Mouse (Mus musculus) right cerebral cortex, postnatal 14 days (tissue): ENCODE results near the gene Batf.
"Not testable (repeated sequence)": the region's sequence is repeated elsewhere in the genome, so short reads cannot be mapped to it uniquely, and the experiment has no call there.

Experiments
- DNase-seq: peaks from one replicate; pipeline ENCODE4 v3.0.0; 2022

The Batf gene

GRCm38 (mm10) chr12:85686466-85687216 lies at the start of gene Batf:
Gene Batf (plus strand): TSS chr12:85686669.
- no peak for DNase-seq

GRCm38 (mm10) chr12:85637932-85638331 lies 48.5 kb upstream of the Batf start:
- no peak for DNase-seq

- DNase-seq, result no peak
These were observed 47.7 kb upstream of the Batf start for GRCm38 (mm10) chr12:85638541-85639325.

- DNase-seq, result peak; percentile 50
These were observed 47.0 kb upstream of the Batf start for GRCm38 (mm10) chr12:85639326-85640008.

- DNase-seq, result no peak
These were observed 45.5 kb upstream of the Batf start for GRCm38 (mm10) chr12:85640852-85641563.

GRCm38 (mm10) chr12:85641564-85641931 lies 44.9 kb upstream of the Batf start:
- DNase-seq, result no peak

GRCm38 (mm10) chr12:85643735-85644134 lies 42.7 kb upstream of the Batf start:
- no peak for DNase-seq

GRCm38 (mm10) chr12:85645664-85646063 lies 40.8 kb upstream of the Batf start:
- no peak for DNase-seq

- DNase-seq, result no peak
These were observed 39.1 kb upstream of the Batf start for GRCm38 (mm10) chr12:85647346-85647745.

GRCm38 (mm10) chr12:85647955-85648354 lies 38.5 kb upstream of the Batf start:
- DNase-seq, result no peak

- DNase-seq, result peak; percentile 52
These were observed 27.1 kb upstream of the Batf start for GRCm38 (mm10) chr12:85659319-85659718.

GRCm38 (mm10) chr12:85660855-85661254 lies 25.6 kb upstream of the Batf start:
- no peak for DNase-seq

GRCm38 (mm10) chr12:85662232-85662631 lies 24.2 kb upstream of the Batf start:
- not testable (repeated sequence) for DNase-seq

- DNase-seq, result peak; percentile 80
These were observed 23.6 kb upstream of the Batf start for GRCm38 (mm10) chr12:85662896-85663295.

GRCm38 (mm10) chr12:85666112-85666511 lies 20.4 kb upstream of the Batf start:
- no peak for DNase-seq

- DNase-seq, result no peak
These were observed 19.4 kb upstream of the Batf start for GRCm38 (mm10) chr12:85667071-85667470.

- no peak for DNase-seq
These were observed 17.8 kb upstream of the Batf start for GRCm38 (mm10) chr12:85668696-85669095.

GRCm38 (mm10) chr12:85670080-85670479 lies 16.4 kb upstream of the Batf start:
- no peak for DNase-seq

GRCm38 (mm10) chr12:85673914-85674313 lies 12.6 kb upstream of the Batf start:
- no peak for DNase-seq

- DNase-seq, result no peak
These were observed 7.4 kb upstream of the Batf start for GRCm38 (mm10) chr12:85679117-85679516.

- no peak for DNase-seq
These were observed 6.7 kb upstream of the Batf start for GRCm38 (mm10) chr12:85679808-85680207.

GRCm38 (mm10) chr12:85682328-85682727 lies 4.1 kb upstream of the Batf start:
- DNase-seq, result no peak
